In the genomic region with DNA sequence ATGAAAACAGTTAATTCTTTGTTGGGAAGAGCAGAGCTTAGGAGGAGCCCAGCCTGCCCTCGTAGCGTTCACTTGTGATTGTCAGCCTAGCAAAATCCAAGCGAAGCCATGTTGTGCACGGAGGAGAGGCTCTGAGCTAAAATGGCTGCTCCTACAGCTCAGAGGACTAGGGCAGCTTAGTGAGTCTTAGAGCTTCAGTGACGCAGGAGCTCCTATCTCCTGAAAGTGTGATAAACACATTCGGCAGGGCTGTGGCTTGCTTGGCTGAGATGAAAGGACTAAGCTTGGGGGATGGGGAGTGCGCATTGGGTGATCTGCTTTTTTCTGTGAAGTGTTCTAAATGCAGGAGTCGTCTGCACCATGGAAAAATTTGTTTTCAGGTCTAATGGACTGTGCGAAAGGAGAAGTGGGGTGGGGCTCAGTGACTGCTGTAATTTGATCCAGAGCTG, we compare ENCODE assay signal across 8 mouse cellular contexts.
DNase-seq lines count a peak whose midpoint lies in the region; ATAC-seq lines count a peak whose summit lies in the region.

No protein-coding gene starts in this region.

- H3K4me3 ChIP-seq in forebrain, embryonic 13.5 days: peak overlapping the region; percentile 2; the same call in 1 of the 2 replicates
- H3K4me3 ChIP-seq in hindbrain, embryonic 14.5 days (replicated peaks; ENCODE audit: low read length): no peak overlapping the region

- peak overlapping the region; percentile 43 for H3K4me2 ChIP-seq in forebrain, embryonic 13.5 days
- H3K4me2 ChIP-seq in hindbrain, embryonic 14.5 days (replicated peaks): peak overlapping the region; percentile 44

- ATAC-seq in cerebellum, adult (ENCODE audit: insufficient number of reproducible peaks, low FRiP score, low TSS enrichment): peak; percentile 42; the same call in 1 of the 2 replicates
- ATAC-seq in forebrain, embryonic 13.5 days: peak; percentile 84
- peak; percentile 84 for ATAC-seq in hindbrain, embryonic 14.5 days (ENCODE audit: low FRiP score)

- peak; percentile 73 for DNase-seq in ES-CJ7 (ENCODE audit: low read depth, low spot score)
- peak; percentile 57 for DNase-seq in hindbrain, embryonic 14.5 days (ENCODE audit: low spot score)
- peak; percentile 45 to 48 for DNase-seq in left cerebral cortex, postnatal 10 days (ENCODE audit: extremely low spot score in 1 of 2, low spot score in 2 of 2)
- DNase-seq in lung, postnatal 36 days: peak; percentile 52
- peak; percentile 59 for DNase-seq in right cerebral cortex, adult 18-20 months
- no peak for DNase-seq in thymus, adult 18-20 months

- H3K27ac ChIP-seq in forebrain, embryonic 13.5 days: peak overlapping the region; percentile 95
- H3K27ac ChIP-seq in hindbrain, embryonic 14.5 days: peak overlapping the region; percentile 94

- peak overlapping the region; percentile 18; the same call in 1 of the 2 replicates for H3K9ac ChIP-seq in forebrain, embryonic 13.5 days
- peak overlapping the region; percentile 48 for H3K9ac ChIP-seq in hindbrain, embryonic 14.5 days

- peaks cover 50% of the 10 kb centered on the region for H3K4me1 ChIP-seq in forebrain, embryonic 13.5 days
- peaks cover 25% of the 10 kb centered on the region for H3K4me1 ChIP-seq in hindbrain, embryonic 14.5 days (replicated peaks; ENCODE audit: control insufficient read depth, insufficient read depth, low read length)

- H3K27me3 ChIP-seq in forebrain, embryonic 13.5 days: no peaks in the 10 kb centered on the region
- H3K27me3 ChIP-seq in hindbrain, embryonic 14.5 days (ENCODE audit: control insufficient read depth, insufficient read depth, low read length): no peaks in the 10 kb centered on the region

- peaks cover 50% of the 10 kb centered on the region for H3K36me3 ChIP-seq in forebrain, embryonic 13.5 days (ENCODE audit: poor library complexity, severe bottlenecking)
- H3K36me3 ChIP-seq in hindbrain, embryonic 14.5 days (replicated peaks; ENCODE audit: control insufficient read depth, insufficient read depth): peaks cover 41% of the 10 kb centered on the region

- intact Hi-C loops in left cerebral cortex, postnatal 10 days (cut with DNase I): loop anchor here (5.0 kb wide), 1 partner anchor 58 kb away; a partner anchor contains a TSS

- 7% methylated on average over 9 of the region's 9 CpGs for WGBS in forebrain, embryonic 13.5 days
- WGBS in hindbrain, embryonic 14.5 days: 7% methylated on average over 9 of the region's 9 CpGs

- no peaks in the 10 kb centered on the region for H3K9me3 ChIP-seq in forebrain, embryonic 13.5 days (replicated peaks)
- no peaks in the 10 kb centered on the region for H3K9me3 ChIP-seq in hindbrain, embryonic 14.5 days (ENCODE audit: control insufficient read depth, low read length)

Comparison
In these comparisons a context has a peak if more than half of its experiments do, and no peak if none do; other contexts are left out.
1. DNase-seq: peak in ES-CJ7 (single experiment), hindbrain, embryonic 14.5 days (single experiment), left cerebral cortex, postnatal 10 days (2 of 2), lung, postnatal 36 days (single experiment) and right cerebral cortex, adult 18-20 months (single experiment); none in thymus, adult 18-20 months (0 of 2).
2. Peak in every context shown above with its lines, with median percentiles within 50 percentile points of each other: ATAC-seq.